Mouse (Mus musculus) liver, embryonic 14 days (tissue): ENCODE results near the gene Chchd5. TPM values are rescaled to one million over a fixed set of nuclear protein-coding genes. Genes with fewer than 3 reads are reported as not detected.

Experiments used
- polyA plus RNA-seq: library from polyadenylated mRNA; depleted of rRNA; stranded (reverse); fragments of >200 nt; gene quantifications from 2 replicates; pipeline ENCODE4 v1.2.3, GENCODE M21; 2012; rRNA removed

Chchd5 gene
- 8.1 and 8.8 TPM in 2 replicates for polyA plus RNA-seq

DNA sequence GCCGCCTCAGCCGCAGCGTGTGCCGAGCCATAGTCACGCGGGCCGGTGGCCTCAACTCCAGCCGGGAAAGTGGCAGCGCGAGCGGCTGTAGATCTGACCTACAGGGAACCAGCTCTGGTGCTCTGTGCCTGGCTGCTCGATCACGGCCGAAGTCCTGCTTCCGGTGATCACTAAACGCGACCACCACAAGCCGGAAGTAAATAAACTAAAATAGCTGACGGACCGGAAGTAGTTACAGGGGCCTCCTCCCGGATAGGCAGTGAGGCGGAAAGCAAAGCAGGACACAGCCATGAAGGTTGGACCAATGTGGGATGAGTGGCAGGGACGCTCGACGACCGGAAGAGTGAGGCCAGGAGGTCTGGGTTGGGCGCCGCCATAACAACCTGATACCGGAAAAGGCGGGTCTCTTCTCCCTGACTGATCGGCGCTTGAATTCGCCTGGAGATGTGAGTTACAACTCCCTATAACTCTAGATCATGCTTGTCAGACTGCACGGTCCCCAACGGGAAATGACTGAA lies at the start of gene Chchd5:
TSS of gene Chchd5 (plus strand) at position 289 of the 518 bp plus-strand sequence.

DNA sequence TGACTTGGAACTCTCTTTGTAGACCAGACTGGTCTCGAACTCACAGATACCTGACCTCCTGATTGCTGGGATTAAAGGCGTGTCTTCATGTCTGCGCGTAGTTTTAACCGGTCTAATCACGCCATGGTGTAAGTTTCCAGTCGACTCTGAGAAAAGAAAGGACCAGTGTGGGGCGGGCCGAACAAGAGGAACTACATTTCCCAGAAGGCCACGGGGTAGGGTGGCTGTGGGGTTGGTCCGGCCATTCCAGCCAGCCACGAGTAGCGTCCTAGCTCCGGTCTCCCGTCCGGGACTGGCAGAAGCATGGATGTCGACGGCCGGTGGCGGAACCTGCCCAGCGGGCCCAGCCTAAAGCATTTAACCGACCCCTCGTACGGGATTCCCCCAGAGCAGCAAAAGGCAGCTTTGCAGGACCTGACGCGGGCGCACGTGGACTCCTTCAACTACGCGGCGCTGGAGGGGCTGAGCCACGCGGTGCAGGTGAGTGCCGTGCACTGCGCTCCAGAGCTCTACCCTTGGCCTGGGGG lies 28.7 kb upstream of the Chchd5 start, which contains the start of gene Polr1b:
TSS of gene Polr1b (plus strand) at position 212 of the 527 bp plus-strand sequence.

Other genes with a start within 250 kb of the Chchd5 start
- 3.0 TPM in 2 replicates for gene Zc3h8, start 185.6 kb upstream of the Chchd5 start, polyA plus RNA-seq
- 0.52 and 0.65 TPM in 2 replicates for gene Zc3h6, start 162.3 kb upstream of the Chchd5 start, polyA plus RNA-seq
- gene Gm10762, start 162.0 kb upstream of the Chchd5 start, polyA plus RNA-seq = 1.7 and 2.0 TPM in 2 replicates
- 0.01 and 0.03 TPM in 2 replicates for gene Vinac1, start 81.5 kb upstream of the Chchd5 start, polyA plus RNA-seq
- 1.2 TPM in 2 replicates for gene Ttl, start 63.8 kb upstream of the Chchd5 start, polyA plus RNA-seq
- 12.2 and 14.8 TPM in 2 replicates for gene Polr1b, start 28.7 kb upstream of the Chchd5 start, polyA plus RNA-seq
- gene Slc20a1, start 69.1 kb downstream of the Chchd5 start, polyA plus RNA-seq = 45.3 and 58.7 TPM in 2 replicates
- gene Ckap2l, start 167.5 kb downstream of the Chchd5 start, polyA plus RNA-seq = 9.3 and 13.5 TPM in 2 replicates
- gene Il1a, start 180.3 kb downstream of the Chchd5 start, polyA plus RNA-seq = 3.1 and 3.2 TPM in 2 replicates
- 0.15 and 0.22 TPM in 2 replicates for gene Il1b, start 241.4 kb downstream of the Chchd5 start, polyA plus RNA-seq